Mouse (Mus musculus) liver, adult 2 months (tissue): ENCODE measurements around the gene Gm17175. TPM values are rescaled to one million over a fixed set of nuclear protein-coding genes. Genes with fewer than 3 reads are reported as not detected.
"Not testable (repeated sequence)": the region's sequence is repeated elsewhere in the genome, so short reads cannot be mapped to it uniquely, and the experiment has no call there.

Experiments used
- DNase-seq: peaks from one replicate; pipeline ENCODE4 v3.0.0-alpha.2; 2011; ENCODE audit warnings: low read depth, low spot score; ENCODE audit errors: extremely low read depth
- H3K27ac ChIP-seq: fragments of 200-500 bp; replicated peaks from 2 replicates; pipeline ENCODE4 v1.5.1; 2012; ENCODE audit warnings: low read depth, mild to moderate bottlenecking, control low read depth, inconsistent platforms, low read length; ENCODE audit not compliant: insufficient read depth
- H3K27me3 ChIP-seq: fragments of 200-500 bp; 2 replicates; pipeline ENCODE4 v1.6.1; 2012; ENCODE audit warnings: mild to moderate bottlenecking, moderate library complexity, low read length, inconsistent platforms; ENCODE audit not compliant: control insufficient read depth, insufficient read depth
- H3K36me3 ChIP-seq: fragments of 200-500 bp; 2 replicates; pipeline ENCODE4 v1.6.1; 2012; ENCODE audit warnings: low read length, inconsistent platforms; ENCODE audit not compliant: control insufficient read depth, insufficient read depth
- H3K4me1 ChIP-seq: fragments of 200-500 bp; 2 replicates; pipeline ENCODE4 v1.6.1; 2011; ENCODE audit warnings: low read length; ENCODE audit not compliant: control insufficient read depth, insufficient read depth
- H3K4me3 ChIP-seq: fragments of 200-500 bp; 2 replicates; pipeline ENCODE4 v1.5.1; 2011; ENCODE audit warnings: low read depth, mild to moderate bottlenecking, control low read depth, low read length, moderate library complexity; ENCODE audit not compliant: insufficient read depth
- H3K79me2 ChIP-seq: fragments of 200-500 bp; 2 replicates; pipeline ENCODE4 v1.6.1; 2012; ENCODE audit warnings: inconsistent platforms, mild to moderate bottlenecking, low read length, moderate library complexity; ENCODE audit not compliant: control insufficient read depth, insufficient read depth
- H3K9ac ChIP-seq: fragments of 200-500 bp; 2 replicates; pipeline ENCODE4 v1.6.1; 2012; ENCODE audit warnings: low read depth, mild to moderate bottlenecking, control low read depth, inconsistent platforms, low read length
- CTCF ChIP-seq: fragments of 200-500 bp; IDR thresholded peaks from 2 replicates; pipeline ENCODE4 v1.5.1; 2011; ENCODE audit warnings: low read depth, low read length, control low read depth
- POLR2A ChIP-seq: fragments of 200-500 bp; IDR thresholded peaks from 2 replicates; pipeline ENCODE4 v1.6.1; 2011; ENCODE audit warnings: low read length, control low read depth; ENCODE audit not compliant: insufficient read depth; ENCODE audit errors: extremely low read depth
- WGBS: fragments of 180-500 bp; shearing (Covaris S2); methylation state at CpG from one replicate; pipeline ENCODE4 v1.1.7; 2018; 5-methylcytosine and 5-hydroxymethylcytosine counted together
- polyA plus RNA-seq: library from polyadenylated mRNA; depleted of rRNA; stranded (reverse); fragments of >200 nt; gene quantifications from 2 replicates; pipeline ENCODE4 v1.2.3, GENCODE M21; 2012; rRNA removed
- total RNA-seq: library from RNA; depleted of rRNA; stranded (reverse); fragments of >200 nt; gene quantifications from 2 replicates; pipeline ENCODE4 v1.2.3, GENCODE M21; 2014; rRNA removed

Gm17175 gene
- not detected in 2 replicates for total RNA-seq
- not detected in 2 replicates for polyA plus RNA-seq

DNA sequence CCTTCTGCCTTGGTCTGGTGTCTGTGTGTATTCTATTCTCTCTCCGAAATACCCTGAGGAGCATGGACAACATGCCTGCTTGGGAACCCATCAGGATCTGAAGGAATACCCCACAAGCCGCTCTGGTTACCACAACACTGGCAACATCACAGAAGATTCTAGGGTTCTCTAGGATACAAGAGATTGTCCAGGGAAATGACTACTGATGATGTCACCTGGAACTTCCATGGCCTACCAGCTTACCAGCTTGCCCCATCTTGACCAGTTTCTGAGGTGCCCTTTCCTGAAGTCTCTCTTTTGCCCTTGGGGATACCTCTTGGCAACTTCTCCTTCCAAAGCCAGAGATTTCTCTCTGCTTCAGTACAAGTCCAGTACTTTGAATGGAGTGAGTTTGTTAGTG lies at the start of gene Gm17175:
Gm17175 (minus strand) TSS at position 101 of the 400 bp plus-strand sequence.
- H3K79me2 ChIP-seq, H3K27me3 ChIP-seq, H3K9ac ChIP-seq, H3K36me3 ChIP-seq, H3K27ac ChIP-seq, H3K4me3 ChIP-seq, DNase-seq, H3K4me1 ChIP-seq: not testable (repeated sequence)
- 88% methylated on average over 2 of the region's 2 CpGs for WGBS

DNA sequence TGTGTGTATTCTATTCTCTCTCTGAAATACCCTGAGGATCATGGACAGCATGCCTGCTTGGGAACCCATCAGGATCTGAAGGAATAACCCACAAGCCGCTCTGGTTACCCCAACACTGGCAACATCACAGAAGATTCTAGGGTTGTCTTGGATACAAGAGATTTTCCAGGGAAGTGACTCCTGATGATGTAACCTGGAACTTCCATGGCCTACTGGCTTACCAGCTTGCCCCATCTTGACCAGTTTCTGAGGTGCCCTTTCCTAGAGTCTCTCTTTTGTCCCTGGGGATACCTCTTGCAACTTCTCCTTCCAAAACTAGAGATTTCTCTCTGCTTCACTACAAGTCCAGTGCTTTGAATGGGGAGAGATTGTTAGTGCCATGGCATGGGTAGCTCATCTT lies 37.3 kb upstream of the Gm17175 start, which contains the start of gene Gm17078:
Gm17078 (minus strand) TSS at position 101 of the 400 bp plus-strand sequence.
- TF ChIP-seq POLR2A = no peak
- TF ChIP-seq CTCF = no peak
- Histone ChIP-seq H3K4me1 (no peaks in the 10 kb centered on the region), H3K27ac (no peak within 1 kb of the TSS), H3K27me3 (no peaks in the 10 kb centered on the region), H3K79me2 (no peaks in the 10 kb centered on the region), H3K36me3 (no peaks in the 10 kb centered on the region), H3K4me3 (no peak within 1 kb of the TSS), H3K9ac (no peak within 1 kb of the TSS)
- no peak for DNase-seq
- WGBS = 52% methylated on average over 1 of the region's 1 CpGs

DNA sequence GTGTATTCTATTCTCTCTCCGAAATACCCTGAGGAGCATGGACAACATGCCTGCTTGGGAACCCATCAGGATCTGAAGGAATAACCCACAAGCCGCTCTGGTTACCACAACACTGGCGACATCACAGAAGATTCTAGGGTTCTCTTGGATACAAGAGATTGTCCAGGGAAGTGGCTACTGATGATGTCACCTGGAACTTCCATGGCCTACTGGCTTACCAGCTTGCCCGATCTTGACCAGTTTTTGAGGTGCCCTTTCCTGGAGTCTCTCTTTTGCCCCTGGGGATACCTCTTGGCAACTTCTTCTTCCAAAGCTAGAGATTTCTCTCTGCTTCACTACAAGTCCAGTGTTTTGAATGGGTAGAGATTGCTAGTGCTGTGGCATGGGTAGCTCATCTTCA lies 18.2 kb upstream of the Gm17175 start, which contains the start of gene Gm17174:
Gm17174 (minus strand) TSS at position 101 of the 400 bp plus-strand sequence.
- whole genome bisulfite sequencing = 85% methylated on average over 4 of the region's 4 CpGs
- not testable (repeated sequence) for H3K4me1 ChIP-seq, H3K4me3 ChIP-seq, DNase-seq, H3K79me2 ChIP-seq, H3K27ac ChIP-seq, H3K36me3 ChIP-seq, H3K27me3 ChIP-seq, H3K9ac ChIP-seq

DNA sequence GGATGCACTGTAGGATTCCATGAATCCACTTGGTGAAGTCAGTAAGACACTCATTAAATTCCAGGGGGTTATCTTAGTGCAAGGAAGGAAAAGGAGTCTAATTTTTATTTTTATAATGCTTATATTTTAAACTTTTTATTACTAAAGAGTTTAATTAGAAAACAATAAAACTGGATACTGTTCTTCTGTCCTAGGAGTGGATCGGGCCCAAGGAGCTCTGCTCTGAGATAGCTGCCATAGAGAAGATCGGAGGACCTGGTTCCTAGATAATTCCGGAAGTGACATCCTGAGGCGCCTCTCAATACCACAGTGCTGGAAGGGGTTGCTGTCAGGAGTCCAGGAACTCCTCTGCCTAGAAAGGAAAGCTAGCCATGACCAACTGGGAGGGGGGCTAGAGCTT lies 21.4 kb downstream of the Gm17175 start, which contains the start of gene Gm5622:
Gm5622 (plus strand) TSS at position 301 of the 400 bp plus-strand sequence.
- no peak within 1 kb of the TSS for H3K27ac ChIP-seq

More for the DNA sequence above, 21.4 kb downstream of the Gm17175 start, which contains the start of gene Gm5622:
- H3K4me3 ChIP-seq = no peak within 1 kb of the TSS
- 90% methylated on average over 4 of the region's 4 CpGs for WGBS
- no peak for TF ChIP-seq CTCF
- H3K27me3 ChIP-seq = no peaks in the 10 kb centered on the region
- H3K4me1 ChIP-seq = no peaks in the 10 kb centered on the region
- no peak within 1 kb of the TSS for H3K9ac ChIP-seq
- no peak for DNase-seq
- H3K36me3 ChIP-seq = no peaks in the 10 kb centered on the region
- H3K79me2 ChIP-seq = no peaks in the 10 kb centered on the region

Other genes starting within 250 kb of the Gm17175 start
- gene Gm7247, start 212.3 kb downstream of the Gm17175 start, total RNA-seq = not detected in 2 replicates
- gene Gm7247, start 212.3 kb downstream of the Gm17175 start, polyA plus RNA-seq = not detected in 2 replicates
- gene Vmn2r88, start 163.2 kb downstream of the Gm17175 start, total RNA-seq = not detected in 2 replicates
- not detected in 2 replicates for gene Vmn2r88, start 163.2 kb downstream of the Gm17175 start, polyA plus RNA-seq
- gene Vmn2r89, start 122.2 kb downstream of the Gm17175 start, total RNA-seq = not detected in 2 replicates
- gene Vmn2r89, start 122.2 kb downstream of the Gm17175 start, polyA plus RNA-seq = not detected in 2 replicates
- 0.07 and 0.18 TPM in 2 replicates for gene Gm5622, start 21.3 kb downstream of the Gm17175 start, total RNA-seq
- gene Gm5622, start 21.3 kb downstream of the Gm17175 start, polyA plus RNA-seq = not detected in 2 replicates
- gene Gm17174, start 18.1 kb upstream of the Gm17175 start, total RNA-seq = not detected in 2 replicates
- not detected in 2 replicates for gene Gm17174, start 18.1 kb upstream of the Gm17175 start, polyA plus RNA-seq
- not detected in 2 replicates for gene Gm17078, start 37.2 kb upstream of the Gm17175 start, total RNA-seq
- gene Gm17078, start 37.2 kb upstream of the Gm17175 start, polyA plus RNA-seq = not detected in 2 replicates
- not detected in 2 replicates for gene Gm4181, start 61.6 kb upstream of the Gm17175 start, total RNA-seq
- gene Gm4181, start 61.6 kb upstream of the Gm17175 start, polyA plus RNA-seq = not detected in 2 replicates
- not detected in 2 replicates for gene Gm17079, start 121.4 kb upstream of the Gm17175 start, total RNA-seq
- not detected in 2 replicates for gene Gm17079, start 121.4 kb upstream of the Gm17175 start, polyA plus RNA-seq
- gene Gm5800, start 143.1 kb upstream of the Gm17175 start, total RNA-seq = not detected in 2 replicates
- not detected in 2 replicates for gene Gm5800, start 143.1 kb upstream of the Gm17175 start, polyA plus RNA-seq
- not detected in 2 replicates for gene Ang4, start 199.5 kb upstream of the Gm17175 start, total RNA-seq
- gene Ang4, start 199.5 kb upstream of the Gm17175 start, polyA plus RNA-seq = not detected in 2 replicates
- gene AY358078, start 226.0 kb upstream of the Gm17175 start, total RNA-seq = not detected in 2 replicates
- gene AY358078, start 226.0 kb upstream of the Gm17175 start, polyA plus RNA-seq = not detected in 2 replicates